Mouse (Mus musculus) midbrain, embryonic 11.5 days (tissue): Measurements from ENCODE around the gene Mrps24. TPM values are rescaled to one million over a fixed set of nuclear protein-coding genes. Genes with fewer than 3 reads are reported as not detected.

Experiments
- ATAC-seq: fragments of 200-750 bp; cut with Nextera tagmentation; 2 replicates; pipeline ENCODE4 v1.8.0; 2017; ENCODE audit warnings: moderate TSS enrichment, moderate library complexity; ENCODE audit not compliant: low FRiP score
- DNase-seq: peaks from one replicate; pipeline ENCODE4 v3.0.0; 2015; ENCODE audit warnings: low spot score; ENCODE audit errors: missing footprints
- H3K27ac ChIP-seq: fragments of 300-500 bp; sonication (generic); 2 replicates; pipeline ENCODE4 v1.5.1; 2014; ENCODE audit warnings: low read depth, low read length
- H3K27me3 ChIP-seq: fragments of 300-500 bp; sonication (generic); 2 replicates; pipeline ENCODE4 v1.6.1; 2014; ENCODE audit warnings: mild to moderate bottlenecking, low read length, moderate library complexity, mixed read lengths; ENCODE audit not compliant: control insufficient read depth, insufficient read depth
- H3K36me3 ChIP-seq: fragments of 300-500 bp; sonication (generic); 2 replicates; pipeline ENCODE4 v1.6.1; 2014; ENCODE audit warnings: mild to moderate bottlenecking, low read length, moderate library complexity, mixed read lengths; ENCODE audit not compliant: control insufficient read depth, insufficient read depth
- H3K4me1 ChIP-seq: fragments of 300-500 bp; sonication (generic); 2 replicates; pipeline ENCODE4 v1.6.1; 2014; ENCODE audit warnings: low read length; ENCODE audit not compliant: control insufficient read depth, insufficient read depth
- H3K4me2 ChIP-seq: fragments of 300-500 bp; sonication (generic); 2 replicates; pipeline ENCODE4 v1.6.1; 2014; ENCODE audit warnings: mild to moderate bottlenecking, moderate library complexity
- H3K4me3 ChIP-seq: fragments of 300-500 bp; sonication (generic); 2 replicates; pipeline ENCODE4 v1.5.1; 2014; ENCODE audit warnings: low read depth, low read length
- H3K9ac ChIP-seq: fragments of 300-500 bp; sonication (generic); 2 replicates; pipeline ENCODE4 v1.6.1; 2014; ENCODE audit warnings: low read length
- H3K9me3 ChIP-seq: fragments of 300-500 bp; sonication (generic); 2 replicates; pipeline ENCODE4 v1.6.1; 2016; ENCODE audit warnings: low read length; ENCODE audit not compliant: control insufficient read depth
- WGBS: fragments of 180-500 bp; shearing (Covaris S2); extraction: QIAGEN DNeasy Blood & Tissue Kit; methylation state at CpG from one replicate; pipeline ENCODE4 v1.1.7; 2014; 5-methylcytosine and 5-hydroxymethylcytosine counted together
- polyA plus RNA-seq: library from polyadenylated mRNA; unstranded; fragments of >200 nt; fragmentation: Nextera tagmentation; extraction: Ambion mirVana; gene quantifications from 2 replicates; pipeline ENCODE4 v1.2.1, GENCODE M21; 2014

Mrps24 gene
- polyA plus RNA-seq, 1 experiment from 2014 or later, result 161 TPM

DNA sequence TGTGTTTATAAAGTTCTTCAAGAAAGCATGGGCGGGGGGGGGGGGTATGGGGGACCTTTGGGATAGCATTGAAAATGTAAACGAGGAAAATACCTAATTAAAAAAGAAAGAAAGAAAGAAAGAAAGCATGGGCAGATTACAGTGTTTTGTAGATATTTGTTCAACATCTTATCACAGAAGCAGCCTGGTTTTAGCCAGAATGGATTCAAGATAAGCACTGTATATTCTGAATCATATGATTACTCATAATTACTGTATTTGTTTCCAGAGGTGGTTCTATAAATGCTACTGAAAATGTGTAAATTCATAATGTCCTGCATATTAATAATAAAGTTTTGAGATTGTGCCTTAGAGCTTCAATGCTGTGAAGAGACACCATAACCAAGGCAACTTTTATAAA, 14.2 kb downstream of the Mrps24 start:
- 85% methylated on average over 2 of the region's 2 CpGs for WGBS
- no peak overlapping the region for H3K4me2 ChIP-seq
- H3K27me3 ChIP-seq, result no peaks in the 10 kb centered on the region
- no peaks in the 10 kb centered on the region for H3K9me3 ChIP-seq
- peaks cover 2% of the 10 kb centered on the region for H3K4me1 ChIP-seq
- DNase-seq, result no peak
- no peak for ATAC-seq
- H3K36me3 ChIP-seq, result peaks cover 8% of the 10 kb centered on the region
- no peak overlapping the region for H3K9ac ChIP-seq
- no peak overlapping the region for H3K4me3 ChIP-seq
- H3K27ac ChIP-seq, result no peak overlapping the region

DNA sequence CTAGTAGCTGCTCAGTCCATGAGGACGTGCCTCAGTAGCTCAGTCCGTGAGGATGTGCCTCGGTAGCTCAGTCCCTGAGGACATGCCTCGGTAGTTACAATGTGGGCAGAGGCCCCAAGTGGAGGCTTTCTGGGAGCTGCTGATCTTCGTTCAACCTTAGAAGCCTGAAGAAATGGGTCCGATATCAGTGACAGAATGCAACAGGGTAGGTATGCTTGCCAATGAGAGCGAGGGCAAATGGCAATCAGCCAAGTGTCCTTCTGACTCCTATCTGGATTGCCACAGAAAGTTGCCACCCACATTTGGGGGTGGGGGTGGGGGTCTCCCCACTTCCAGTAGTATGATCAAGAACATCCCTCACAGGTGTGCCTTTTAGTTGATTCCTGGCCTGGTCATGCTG, 14.7 kb downstream of the Mrps24 start:
- H3K27ac ChIP-seq, result no peak overlapping the region
- 91% methylated on average over 7 of the region's 7 CpGs for WGBS
- H3K4me3 ChIP-seq, result no peak overlapping the region
- ATAC-seq (no peak), DNase-seq (no peak)
- H3K9ac ChIP-seq, result no peak overlapping the region
- H3K4me2 ChIP-seq, result no peak overlapping the region
- no peaks in the 10 kb centered on the region; the same call in 1 of the 2 replicates for H3K4me1 ChIP-seq
- H3K36me3 ChIP-seq, result peaks cover 8% of the 10 kb centered on the region
- H3K27me3 ChIP-seq, result no peaks in the 10 kb centered on the region
- H3K9me3 ChIP-seq, result no peaks in the 10 kb centered on the region

DNA sequence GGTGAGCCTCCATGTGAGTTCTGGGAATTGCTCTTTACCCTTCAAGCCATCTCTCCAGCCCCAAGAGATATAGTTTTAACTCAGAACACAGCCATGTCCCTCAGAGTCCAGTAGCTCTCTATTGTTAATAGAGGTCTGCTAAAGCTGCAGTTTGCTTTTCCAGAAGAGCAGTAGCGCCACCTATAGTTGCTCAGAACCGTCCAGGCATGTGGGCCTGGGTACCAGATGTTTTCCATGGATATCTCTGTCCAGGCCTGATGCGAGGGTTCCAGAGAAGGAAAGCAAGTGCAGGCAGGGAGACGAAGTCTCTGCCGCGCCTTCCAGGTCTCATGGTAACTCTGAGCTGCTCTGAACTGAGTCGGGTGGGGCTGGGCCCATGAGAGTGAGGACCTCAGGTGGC, 23.7 kb downstream of the Mrps24 start:
- no peak overlapping the region for H3K27ac ChIP-seq
- H3K9ac ChIP-seq, result no peak overlapping the region
- DNase-seq (no peak), ATAC-seq (no peak)
- H3K4me1 ChIP-seq, result no peaks in the 10 kb centered on the region
- H3K36me3 ChIP-seq, result no peaks in the 10 kb centered on the region
- no peak overlapping the region for H3K4me2 ChIP-seq
- no peaks in the 10 kb centered on the region for H3K27me3 ChIP-seq
- no peak overlapping the region for H3K4me3 ChIP-seq
- H3K9me3 ChIP-seq, result no peaks in the 10 kb centered on the region
- WGBS, result 36% methylated on average over 7 of the region's 7 CpGs

DNA sequence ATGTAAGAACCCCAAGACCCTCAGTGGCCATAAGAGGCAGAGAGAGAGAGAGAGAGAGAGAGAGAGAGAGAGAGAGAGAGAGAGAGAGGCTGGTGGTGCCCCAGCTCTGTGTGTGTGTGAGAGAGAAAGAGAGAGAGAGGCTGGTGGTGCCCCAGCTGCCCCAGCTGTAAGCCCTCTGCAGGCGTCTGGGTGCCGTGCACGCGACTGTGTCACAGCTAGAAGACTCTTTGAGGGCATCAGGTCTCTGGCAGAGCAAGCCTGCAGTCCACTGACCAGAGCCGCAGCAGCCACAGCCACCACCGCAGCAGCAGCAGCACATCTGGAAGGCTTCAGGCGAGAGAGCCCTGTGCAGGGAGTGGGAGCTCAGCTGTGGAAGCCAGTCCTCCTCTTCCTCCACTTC, 31.2 kb downstream of the Mrps24 start:
- Histone ChIP-seq H3K4me3 (no peak overlapping the region), H3K4me1 (no peaks in the 10 kb centered on the region), H3K9me3 (no peaks in the 10 kb centered on the region), H3K27me3 (no peaks in the 10 kb centered on the region), H3K36me3 (no peaks in the 10 kb centered on the region), H3K27ac (no peak overlapping the region), H3K4me2 (no peak overlapping the region), H3K9ac (no peak overlapping the region)
- DNase-seq (no peak), ATAC-seq (no peak)
- 39% methylated on average over 7 of the region's 7 CpGs for WGBS

DNA sequence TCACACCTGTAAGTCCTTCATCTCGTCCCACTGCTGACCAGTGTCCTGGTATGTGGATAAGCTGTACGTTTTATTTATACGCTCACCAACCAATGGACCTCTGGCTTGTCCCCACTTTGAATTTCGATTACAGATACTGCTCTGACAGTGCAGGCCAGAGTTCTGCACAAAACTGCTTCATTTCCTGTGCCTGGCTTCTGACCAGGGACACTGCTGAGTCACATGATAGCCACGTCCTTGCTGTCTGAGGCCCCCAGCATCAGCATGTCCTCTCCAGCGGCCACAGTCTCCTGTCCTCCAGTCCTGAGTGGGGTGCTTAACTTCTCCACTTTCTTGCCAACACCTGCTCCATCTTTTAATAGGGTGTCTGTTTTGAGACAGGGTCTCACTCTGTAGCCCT, 32.9 kb downstream of the Mrps24 start:
- Histone ChIP-seq H3K27ac (no peak overlapping the region), H3K9me3 (no peaks in the 10 kb centered on the region), H3K27me3 (no peaks in the 10 kb centered on the region), H3K9ac (no peak overlapping the region), H3K36me3 (no peaks in the 10 kb centered on the region), H3K4me1 (no peaks in the 10 kb centered on the region), H3K4me3 (no peak overlapping the region), H3K4me2 (no peak overlapping the region)
- ATAC-seq, result no peak
- no peak for DNase-seq
- WGBS, result 78% methylated on average over 6 of the region's 6 CpGs

Other genes starting within 250 kb of the Mrps24 start
- 126 and 133 TPM in 2 replicates for gene Xbp1, start 195.0 kb downstream of the Mrps24 start, polyA plus RNA-seq
- 26.2 and 27.4 TPM in 2 replicates for gene Ccdc117, start 173.5 kb downstream of the Mrps24 start, polyA plus RNA-seq
- gene Ankrd36, start 146.0 kb downstream of the Mrps24 start, polyA plus RNA-seq, result not detected in 2 replicates
- gene Urgcp, start 46.7 kb upstream of the Mrps24 start, polyA plus RNA-seq, result 9.9 and 11.7 TPM in 2 replicates
- gene Dbnl, start 72.8 kb upstream of the Mrps24 start, polyA plus RNA-seq, result 136 and 144 TPM in 2 replicates
- gene Pgam2, start 88.1 kb upstream of the Mrps24 start, polyA plus RNA-seq, result 4.5 and 4.6 TPM in 2 replicates
- gene Polm, start 122.3 kb upstream of the Mrps24 start, polyA plus RNA-seq, result 7.1 and 7.3 TPM in 2 replicates
- 15.0 and 15.8 TPM in 2 replicates for gene Aebp1, start 146.3 kb upstream of the Mrps24 start, polyA plus RNA-seq
- 83.8 and 97.4 TPM in 2 replicates for gene Pold2, start 162.6 kb upstream of the Mrps24 start, polyA plus RNA-seq
- gene Myl7, start 183.1 kb upstream of the Mrps24 start, polyA plus RNA-seq, result 0.59 and 0.92 TPM in 2 replicates
- 1.5 and 1.8 TPM in 2 replicates for gene Gck, start 234.4 kb upstream of the Mrps24 start, polyA plus RNA-seq
- 27.2 and 29.4 TPM in 2 replicates for gene Ykt6, start 240.0 kb upstream of the Mrps24 start, polyA plus RNA-seq